Mouse (Mus musculus): Measurements from ENCODE around the gene Lrrc43. TPM values are rescaled to one million over a fixed set of nuclear protein-coding genes. Genes with fewer than 3 reads are reported as not detected.
A peak's percentile ranks its signal among the peaks of the same experiment; 100 is the strongest.

The Lrrc43 gene
- polyA plus RNA-seq (2015; fragmentation: Nextera tagmentation; extraction: Ambion mirVana) = 1.5 and 1.7 TPM in 2 replicates

GRCm38 (mm10) chr5:123489112-123489785, at the start of gene Lrrc43, which contains the start of gene Il31:
Gene Lrrc43, plus strand, starts transcription at chr5:123489305.
Gene Il31, minus strand, starts transcription at chr5:123489489.
- H3K9ac ChIP-seq (ENCODE audit: low read length) = no peak within 1 kb of the TSS
- 7% methylated on average over 25 of the region's 25 CpGs for WGBS

GRCm38 (mm10) chr5:123439312-123439711, 49.8 kb upstream of the Lrrc43 start:
- no peak for ATAC-seq (ENCODE audit: low read depth)
- peaks cover 11% of the 10 kb centered on the region for H3K4me1 ChIP-seq (replicated peaks; ENCODE audit: control insufficient read depth, insufficient read depth, low read length)
- WGBS = 97% methylated on average over 1 of the region's 1 CpGs

More at GRCm38 (mm10) chr5:123489112-123489785, at the start of gene Lrrc43, which contains the start of gene Il31:
- Histone ChIP-seq H3K9me3 (ENCODE audit: control insufficient read depth, low read length) (no peaks in the 10 kb centered on the region), H3K4me1 (replicated peaks; ENCODE audit: control insufficient read depth, insufficient read depth, low read length) (no peaks in the 10 kb centered on the region; the same call in 1 of the 2 replicates), H3K36me3 (ENCODE audit: control insufficient read depth, insufficient read depth, low read length) (no peaks in the 10 kb centered on the region), H3K4me2 (ENCODE audit: low read depth, low read length) (peak within 1 kb of the TSS; percentile 42), H3K4me3 (ENCODE audit: low read length) (0 out of 2 replicates have a peak within 1 kb of the TSS, but pooled peaks have one; percentile 14), H3K27me3 (ENCODE audit: control insufficient read depth, insufficient read depth, low read depth, low read length) (no peaks in the 10 kb centered on the region), H3K27ac (ENCODE audit: low read length) (no peak within 1 kb of the TSS)
- no peak for ATAC-seq (ENCODE audit: low read depth)

GRCm38 (mm10) chr5:123439941-123440340, 49.2 kb upstream of the Lrrc43 start:
- no peaks in the 10 kb centered on the region for H3K27me3 ChIP-seq (ENCODE audit: control insufficient read depth, insufficient read depth, low read depth, low read length)
- no peak overlapping the region for H3K4me3 ChIP-seq (ENCODE audit: low read length)
- WGBS = 76% methylated on average over 4 of the region's 4 CpGs
- H3K9ac ChIP-seq (ENCODE audit: low read length) = no peak overlapping the region
- ATAC-seq (ENCODE audit: low read depth) = no peak
- no peak overlapping the region for H3K27ac ChIP-seq (ENCODE audit: low read length)
- peaks cover 6% of the 10 kb centered on the region; the same call in 1 of the 2 replicates for H3K36me3 ChIP-seq (ENCODE audit: control insufficient read depth, insufficient read depth, low read length)
- H3K9me3 ChIP-seq (ENCODE audit: control insufficient read depth, low read length) = no peaks in the 10 kb centered on the region
- H3K4me2 ChIP-seq (ENCODE audit: low read depth, low read length) = no peak overlapping the region
- peaks cover 11% of the 10 kb centered on the region for H3K4me1 ChIP-seq (replicated peaks; ENCODE audit: control insufficient read depth, insufficient read depth, low read length)

More at GRCm38 (mm10) chr5:123439312-123439711, 49.8 kb upstream of the Lrrc43 start:
- no peak overlapping the region for H3K27ac ChIP-seq (ENCODE audit: low read length)
- no peak overlapping the region for H3K4me3 ChIP-seq (ENCODE audit: low read length)
- peaks cover 6% of the 10 kb centered on the region; the same call in 1 of the 2 replicates for H3K36me3 ChIP-seq (ENCODE audit: control insufficient read depth, insufficient read depth, low read length)
- no peak overlapping the region for H3K9ac ChIP-seq (ENCODE audit: low read length)
- no peak overlapping the region for H3K4me2 ChIP-seq (ENCODE audit: low read depth, low read length)
- no peaks in the 10 kb centered on the region for H3K27me3 ChIP-seq (ENCODE audit: control insufficient read depth, insufficient read depth, low read depth, low read length)
- no peaks in the 10 kb centered on the region for H3K9me3 ChIP-seq (ENCODE audit: control insufficient read depth, low read length)

GRCm38 (mm10) chr5:123440664-123441063, 48.4 kb upstream of the Lrrc43 start:
- peaks cover 8% of the 10 kb centered on the region; the same call in 1 of the 2 replicates for H3K36me3 ChIP-seq (ENCODE audit: control insufficient read depth, insufficient read depth, low read length)
- no peak for ATAC-seq (ENCODE audit: low read depth)
- WGBS = 71% methylated on average over 4 of the region's 4 CpGs
- H3K4me3 ChIP-seq (ENCODE audit: low read length) = no peak overlapping the region
- no peaks in the 10 kb centered on the region for H3K27me3 ChIP-seq (ENCODE audit: control insufficient read depth, insufficient read depth, low read depth, low read length)
- H3K9me3 ChIP-seq (ENCODE audit: control insufficient read depth, low read length) = no peaks in the 10 kb centered on the region
- H3K4me2 ChIP-seq (ENCODE audit: low read depth, low read length) = no peak overlapping the region
- H3K4me1 ChIP-seq (replicated peaks; ENCODE audit: control insufficient read depth, insufficient read depth, low read length) = peaks cover 10% of the 10 kb centered on the region
- H3K27ac ChIP-seq (ENCODE audit: low read length) = no peak overlapping the region
- no peak overlapping the region for H3K9ac ChIP-seq (ENCODE audit: low read length)

GRCm38 (mm10) chr5:123442283-123442682, 46.8 kb upstream of the Lrrc43 start:
- no peak overlapping the region for H3K27ac ChIP-seq (ENCODE audit: low read length)
- no peak overlapping the region for H3K9ac ChIP-seq (ENCODE audit: low read length)
- no peak for ATAC-seq (ENCODE audit: low read depth)
- WGBS = 96% methylated on average over 3 of the region's 3 CpGs
- no peak overlapping the region for H3K4me2 ChIP-seq (ENCODE audit: low read depth, low read length)
- H3K27me3 ChIP-seq (ENCODE audit: control insufficient read depth, insufficient read depth, low read depth, low read length) = no peaks in the 10 kb centered on the region
- no peak overlapping the region for H3K4me3 ChIP-seq (ENCODE audit: low read length)
- no peaks in the 10 kb centered on the region for H3K4me1 ChIP-seq (replicated peaks; ENCODE audit: control insufficient read depth, insufficient read depth, low read length)
- H3K36me3 ChIP-seq (ENCODE audit: control insufficient read depth, insufficient read depth, low read length) = peaks cover 17% of the 10 kb centered on the region
- no peaks in the 10 kb centered on the region for H3K9me3 ChIP-seq (ENCODE audit: control insufficient read depth, low read length)

- no peaks in the 10 kb centered on the region for H3K9me3 ChIP-seq (ENCODE audit: control insufficient read depth, low read length)
- no peak overlapping the region for H3K27ac ChIP-seq (ENCODE audit: low read length)
- no peak overlapping the region for H3K9ac ChIP-seq (ENCODE audit: low read length)
- H3K36me3 ChIP-seq (ENCODE audit: control insufficient read depth, insufficient read depth, low read length) = peaks cover 24% of the 10 kb centered on the region
- peak; percentile 57; the same call in 1 of the 2 replicates for ATAC-seq (ENCODE audit: low read depth)
- WGBS = 50% methylated on average over 4 of the region's 4 CpGs
- H3K27me3 ChIP-seq (ENCODE audit: control insufficient read depth, insufficient read depth, low read depth, low read length) = no peaks in the 10 kb centered on the region
- no peak overlapping the region for H3K4me3 ChIP-seq (ENCODE audit: low read length)
- H3K4me1 ChIP-seq (replicated peaks; ENCODE audit: control insufficient read depth, insufficient read depth, low read length) = no peaks in the 10 kb centered on the region
- H3K4me2 ChIP-seq (ENCODE audit: low read depth, low read length) = no peak overlapping the region
These were observed 45.0 kb upstream of the Lrrc43 start for GRCm38 (mm10) chr5:123444069-123444468.

GRCm38 (mm10) chr5:123444849-123445334, 44.2 kb upstream of the Lrrc43 start:
- Histone ChIP-seq H3K4me2 (ENCODE audit: low read depth, low read length) (no peak overlapping the region), H3K36me3 (ENCODE audit: control insufficient read depth, insufficient read depth, low read length) (peaks cover 30% of the 10 kb centered on the region), H3K4me3 (ENCODE audit: low read length) (no peak overlapping the region), H3K9me3 (ENCODE audit: control insufficient read depth, low read length) (no peaks in the 10 kb centered on the region), H3K27ac (ENCODE audit: low read length) (no peak overlapping the region), H3K9ac (ENCODE audit: low read length) (no peak overlapping the region), H3K27me3 (ENCODE audit: control insufficient read depth, insufficient read depth, low read depth, low read length) (no peaks in the 10 kb centered on the region), H3K4me1 (replicated peaks; ENCODE audit: control insufficient read depth, insufficient read depth, low read length) (no peaks in the 10 kb centered on the region)
- no peak for ATAC-seq (ENCODE audit: low read depth)
- 90% methylated on average over 5 of the region's 5 CpGs for WGBS

- Histone ChIP-seq H3K9me3 (ENCODE audit: control insufficient read depth, low read length) (no peaks in the 10 kb centered on the region), H3K4me3 (ENCODE audit: low read length) (no peak overlapping the region), H3K9ac (ENCODE audit: low read length) (no peak overlapping the region), H3K36me3 (ENCODE audit: control insufficient read depth, insufficient read depth, low read length) (peaks cover 42% of the 10 kb centered on the region), H3K27ac (ENCODE audit: low read length) (no peak overlapping the region), H3K4me2 (ENCODE audit: low read depth, low read length) (no peak overlapping the region), H3K27me3 (ENCODE audit: control insufficient read depth, insufficient read depth, low read depth, low read length) (no peaks in the 10 kb centered on the region), H3K4me1 (replicated peaks; ENCODE audit: control insufficient read depth, insufficient read depth, low read length) (no peaks in the 10 kb centered on the region)
- no peak for ATAC-seq (ENCODE audit: low read depth)
- WGBS = 86% methylated on average over 7 of the region's 7 CpGs
These were observed 37.2 kb upstream of the Lrrc43 start for GRCm38 (mm10) chr5:123451886-123452285.

- H3K27ac ChIP-seq (ENCODE audit: low read length) = no peak overlapping the region
- H3K27me3 ChIP-seq (ENCODE audit: control insufficient read depth, insufficient read depth, low read depth, low read length) = no peaks in the 10 kb centered on the region
- H3K36me3 ChIP-seq (ENCODE audit: control insufficient read depth, insufficient read depth, low read length) = no peaks in the 10 kb centered on the region
- H3K9me3 ChIP-seq (ENCODE audit: control insufficient read depth, low read length) = no peaks in the 10 kb centered on the region; the same call in 1 of the 2 replicates
- H3K4me3 ChIP-seq (ENCODE audit: low read length) = no peak overlapping the region
- 45% methylated on average over 5 of the region's 5 CpGs for WGBS
- no peaks in the 10 kb centered on the region for H3K4me1 ChIP-seq (replicated peaks; ENCODE audit: control insufficient read depth, insufficient read depth, low read length)
- H3K4me2 ChIP-seq (ENCODE audit: low read depth, low read length) = no peak overlapping the region
- no peak for ATAC-seq (ENCODE audit: low read depth)
- H3K9ac ChIP-seq (ENCODE audit: low read length) = no peak overlapping the region
These were observed 27.7 kb upstream of the Lrrc43 start for GRCm38 (mm10) chr5:123461420-123461819.
